Mouse (Mus musculus) myocyte (in vitro differentiated cells): ENCODE data around the gene Lrcol1. TPM values are rescaled to one million over a fixed set of nuclear protein-coding genes. Genes with fewer than 3 reads are reported as not detected.
A peak's percentile ranks its signal among the peaks of the same experiment; 100 is the strongest.

Source experiments
- H3K27me3 ChIP-seq: one replicate; pipeline ENCODE4 v1.6.1; 2011; ENCODE audit not compliant: control insufficient read depth, insufficient read depth, insufficient read length
- H3K36me3 ChIP-seq: one replicate; pipeline ENCODE4 v1.6.1; 2011; ENCODE audit not compliant: control insufficient read depth, insufficient read depth
- H3K4me2 ChIP-seq: one replicate; pipeline ENCODE4 v1.6.1; 2011; ENCODE audit warnings: low read depth, control low read depth
- H3K4me3 ChIP-seq: one replicate; pipeline ENCODE4 v1.5.1; 2011; ENCODE audit warnings: mild to moderate bottlenecking, control low read depth, moderate library complexity
- H3K79me2 ChIP-seq: one replicate; pipeline ENCODE4 v1.6.1; 2011; ENCODE audit not compliant: control insufficient read depth, insufficient read depth
- H3ac ChIP-seq: one replicate; pipeline ENCODE4 v1.6.1; 2011; ENCODE audit not compliant: control insufficient read depth, insufficient read length
- CEBPB ChIP-seq: IDR thresholded peaks from 2 replicates; pipeline ENCODE4 v1.6.1; 2011; ENCODE audit warnings: mild to moderate bottlenecking, moderate library complexity; ENCODE audit not compliant: poor library complexity, insufficient read depth, severe bottlenecking
- E2F4 ChIP-seq: IDR thresholded peaks from one replicate; pipeline ENCODE4 v1.6.1; 2011; ENCODE audit warnings: mild to moderate bottlenecking, control low read depth, moderate library complexity; ENCODE audit not compliant: insufficient read depth
- MAX ChIP-seq: IDR thresholded peaks from one replicate; pipeline ENCODE4 v1.6.1; 2011; ENCODE audit warnings: low read depth, mild to moderate bottlenecking, control low read depth
- MYOD1 ChIP-seq, 3 experiments: IDR thresholded peaks; one replicate each; pipeline ENCODE4 v1.6.1; 2011; ENCODE audit warnings: control low read depth in 2 of 3, low read depth in 2 of 3, mild to moderate bottlenecking in 2 of 3, moderate library complexity in 1 of 3; ENCODE audit not compliant: insufficient read length in 2 of 3, control insufficient read depth in 1 of 3
- MYOG ChIP-seq, 3 experiments: IDR thresholded peaks; one replicate each; pipeline ENCODE4 v1.6.1; 2011; ENCODE audit warnings: control low read depth in 2 of 3, low read depth in 2 of 3, mild to moderate bottlenecking in 2 of 3; ENCODE audit not compliant: insufficient read length in 2 of 3, control insufficient read depth in 1 of 3, insufficient read depth in 1 of 3
- POLR2A ChIP-seq: IDR thresholded peaks from one replicate; pipeline ENCODE4 v1.6.1; 2011; ENCODE audit warnings: low read depth, mild to moderate bottlenecking, control low read depth, moderate library complexity; ENCODE audit not compliant: insufficient read length
- POLR2AphosphoS2 ChIP-seq: IDR thresholded peaks from one replicate; pipeline ENCODE4 v1.6.1; 2011; ENCODE audit warnings: low read depth, control low read depth; ENCODE audit not compliant: insufficient read length
- REST ChIP-seq: IDR thresholded peaks from one replicate; pipeline ENCODE4 v1.6.1; 2011; ENCODE audit warnings: mild to moderate bottlenecking, control low read depth, moderate library complexity; ENCODE audit not compliant: insufficient read depth, insufficient read length
- SRF ChIP-seq: IDR thresholded peaks from one replicate; pipeline ENCODE4 v1.6.1; 2011; ENCODE audit warnings: low read depth; ENCODE audit not compliant: control insufficient read depth, insufficient read length
- TCF12 ChIP-seq: IDR thresholded peaks from one replicate; pipeline ENCODE4 v1.6.1; 2011; ENCODE audit warnings: mild to moderate bottlenecking, control low read depth; ENCODE audit not compliant: poor library complexity, insufficient read depth, severe bottlenecking
- TCF3 ChIP-seq: IDR thresholded peaks from one replicate; pipeline ENCODE4 v1.6.1; 2011; ENCODE audit warnings: low read depth, control low read depth; ENCODE audit not compliant: insufficient read length
- USF1 ChIP-seq: IDR thresholded peaks from one replicate; pipeline ENCODE4 v1.6.1; 2011; ENCODE audit warnings: low read depth, mild to moderate bottlenecking, control low read depth, moderate library complexity
- polyA plus RNA-seq: library from polyadenylated mRNA; unstranded; fragments of >200 nt; fragmentation: generic; extraction: Trizol; gene quantifications from one replicate; pipeline ENCODE4 v1.2.1, GENCODE M21; 2012; ENCODE audit warnings: missing spikeins

The Lrcol1 gene
- polyA plus RNA-seq, 1 experiment = not detected

- H3K79me2 ChIP-seq = no peaks in the 10 kb centered on the region
- H3K36me3 ChIP-seq = no peaks in the 10 kb centered on the region
- H3K4me3 ChIP-seq = no peak overlapping the region
- no peaks in the 10 kb centered on the region for H3K27me3 ChIP-seq
- no peak overlapping the region for H3ac ChIP-seq
- TF ChIP-seq CEBPB (no peak), TCF3 (no peak), REST (no peak), USF1 (no peak), POLR2A (no peak), MYOG (IDR thresholded peaks at IDR 0.05; ENCODE audit: control insufficient read depth in 1 of 3, insufficient read depth in 1 of 3, insufficient read length in 2 of 3, low read depth in 2 of 3) (no peak), MYOD1 (IDR thresholded peaks at IDR 0.05; ENCODE audit: control insufficient read depth in 1 of 3, insufficient read length in 2 of 3, low read depth in 2 of 3) (no peak), TCF12 (no peak), MAX (no peak), E2F4 (no peak), SRF (no peak), POLR2AphosphoS2 (no peak)
- no peak overlapping the region for H3K4me2 ChIP-seq
Measured at GRCm38 (mm10) chr5:110385263-110385662, 40.7 kb downstream of the Lrcol1 start.

DNA sequence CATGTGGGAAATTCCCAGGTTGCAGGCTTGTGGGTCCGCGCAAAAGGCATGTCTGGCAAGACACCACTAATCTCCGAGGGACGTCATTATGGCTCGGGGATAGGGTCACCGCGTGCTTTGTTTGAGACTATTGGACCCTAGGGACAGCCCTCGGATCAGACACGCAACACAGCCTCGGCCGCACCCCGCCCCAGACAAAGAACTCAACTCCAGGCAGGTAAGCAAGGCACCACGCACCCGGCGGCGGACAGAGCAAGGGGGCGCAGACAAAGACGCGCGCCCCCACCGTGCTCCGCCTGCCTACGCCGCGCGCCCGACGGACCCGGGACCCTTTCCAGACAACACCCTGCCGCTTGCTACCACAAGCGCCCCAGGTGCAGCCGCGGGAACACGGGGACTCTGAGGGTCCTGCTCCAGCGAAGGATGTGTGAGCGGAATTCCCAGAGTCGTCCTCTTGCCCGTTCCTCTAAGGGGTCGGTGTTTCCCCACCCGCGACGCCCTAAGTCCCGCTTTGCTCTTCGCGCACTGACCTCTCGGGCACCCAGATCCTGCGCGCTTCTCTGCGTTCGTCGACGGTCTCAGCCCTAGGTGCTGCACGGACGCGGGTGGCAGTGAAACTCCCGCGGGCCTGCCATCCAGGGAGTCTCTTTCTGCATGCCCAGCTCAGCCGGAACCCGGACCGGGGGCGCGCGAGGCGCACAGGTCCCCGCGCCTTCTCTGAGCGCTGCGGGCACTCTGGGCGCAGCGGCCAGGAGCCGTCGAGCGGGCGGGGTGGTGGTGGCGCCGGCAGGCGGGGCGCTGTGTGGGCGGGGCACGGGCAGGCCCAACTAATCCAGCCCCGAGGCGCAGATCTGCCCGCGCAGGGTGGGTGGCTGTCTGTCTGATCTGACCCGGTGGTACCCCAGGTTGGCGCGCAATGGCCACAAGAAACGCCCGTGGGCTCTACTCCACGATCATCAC is 42.1 kb downstream of the Lrcol1 start:
- Histone ChIP-seq H3K4me2 (peak overlapping the region; percentile 61), H3ac (no peak overlapping the region), H3K79me2 (no peaks in the 10 kb centered on the region), H3K4me3 (no peak overlapping the region), H3K36me3 (no peaks in the 10 kb centered on the region), H3K27me3 (no peaks in the 10 kb centered on the region)
- no peak for TF ChIP-seq E2F4
- no peak for TF ChIP-seq TCF12
- TF ChIP-seq SRF = no peak
- TF ChIP-seq TCF3 = no peak
- no peak for TF ChIP-seq MYOD1 (IDR thresholded peaks at IDR 0.05; ENCODE audit: control insufficient read depth in 1 of 3, insufficient read length in 2 of 3, low read depth in 2 of 3)
- TF ChIP-seq POLR2AphosphoS2 = no peak
- TF ChIP-seq CEBPB = no peak
- no peak for TF ChIP-seq MYOG (IDR thresholded peaks at IDR 0.05; ENCODE audit: control insufficient read depth in 1 of 3, insufficient read depth in 1 of 3, insufficient read length in 2 of 3, low read depth in 2 of 3)
- no peak for TF ChIP-seq POLR2A

DNA sequence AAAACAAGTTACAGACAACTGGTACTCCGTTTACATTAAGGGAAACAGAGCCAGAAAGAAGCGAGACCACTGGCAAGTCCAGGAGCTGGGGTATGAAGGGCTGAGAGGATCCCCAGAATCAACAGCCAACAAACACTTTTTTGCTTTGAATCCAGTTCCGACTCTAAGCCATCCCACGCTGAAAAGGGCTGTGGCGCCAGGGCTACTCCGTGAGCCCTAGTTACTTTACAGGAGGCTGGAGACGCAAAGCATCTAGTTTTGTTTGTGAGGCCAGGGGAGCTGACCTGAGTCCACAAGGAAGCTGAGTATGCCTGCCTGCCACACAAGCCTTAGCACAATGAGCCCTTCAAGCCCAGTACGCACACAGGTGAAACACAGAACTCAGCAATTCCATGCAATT is 42.8 kb downstream of the Lrcol1 start:
- Histone ChIP-seq H3K4me3 (no peak overlapping the region), H3K4me2 (peak overlapping the region; percentile 61), H3K36me3 (no peaks in the 10 kb centered on the region), H3K27me3 (no peaks in the 10 kb centered on the region), H3K79me2 (no peaks in the 10 kb centered on the region), H3ac (no peak overlapping the region)
- TF ChIP-seq MYOD1 (IDR thresholded peaks at IDR 0.05; ENCODE audit: control insufficient read depth in 1 of 3, insufficient read length in 2 of 3, low read depth in 2 of 3) (no peak), USF1 (no peak), SRF (no peak), MAX (no peak), TCF12 (no peak), POLR2A (no peak), E2F4 (no peak), MYOG (IDR thresholded peaks at IDR 0.05; ENCODE audit: control insufficient read depth in 1 of 3, insufficient read depth in 1 of 3, insufficient read length in 2 of 3, low read depth in 2 of 3) (no peak), REST (no peak), TCF3 (no peak), POLR2AphosphoS2 (no peak), CEBPB (no peak)

GRCm38 (mm10) chr5:110390631-110391030 is 46.1 kb downstream of the Lrcol1 start:
- TF ChIP-seq TCF12 (no peak), POLR2AphosphoS2 (no peak), TCF3 (no peak), REST (no peak), MYOG (IDR thresholded peaks at IDR 0.05; ENCODE audit: control insufficient read depth in 1 of 3, insufficient read depth in 1 of 3, insufficient read length in 2 of 3, low read depth in 2 of 3) (no peak), SRF (no peak), MAX (no peak), USF1 (no peak)
- no peaks in the 10 kb centered on the region for H3K79me2 ChIP-seq
- no peak overlapping the region for H3K4me2 ChIP-seq
- H3K36me3 ChIP-seq = no peaks in the 10 kb centered on the region
- no peaks in the 10 kb centered on the region for H3K27me3 ChIP-seq
- no peak overlapping the region for H3ac ChIP-seq
- H3K4me3 ChIP-seq = no peak overlapping the region
